Mouse (Mus musculus): ENCODE results near the gene Nup160.

DNA sequence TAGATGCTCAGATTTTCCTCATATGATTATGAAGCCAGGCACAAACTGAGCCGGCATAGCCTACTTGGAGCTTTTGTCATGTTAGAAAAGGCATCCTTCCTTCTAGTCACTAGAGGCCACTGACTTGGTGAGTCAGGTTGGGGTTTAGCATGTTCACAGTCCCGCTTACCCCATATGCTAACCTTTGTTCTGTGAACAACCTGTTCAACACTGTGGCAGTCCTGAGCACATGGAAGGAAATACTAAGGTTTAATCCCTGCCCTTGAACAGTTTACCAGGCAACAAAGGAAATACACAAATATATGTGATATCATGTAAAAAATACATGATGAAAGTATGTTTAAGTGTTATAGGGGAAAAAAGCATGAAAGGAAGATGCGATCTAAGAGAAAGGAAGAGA lies 27.6 kb upstream of the Nup160 start:
- TF ChIP-seq POLR2A (IDR thresholded peaks at IDR 0.05; ENCODE audit: borderline replicate concordance, extremely low read depth, low read depth, low read length) (no peak), CTCF (IDR thresholded peaks at IDR 0.05; ENCODE audit: insufficient read depth, low read length) (no peak)

All from lung, adult 2 months (tissue).